Mouse (Mus musculus) testis, adult 2 months (tissue): Measurements from ENCODE around the gene Fuz. TPM values are rescaled to one million over a fixed set of nuclear protein-coding genes. Genes with fewer than 3 reads are reported as not detected.

Experiments
- H3K27ac ChIP-seq: fragments of 200-500 bp; 2 replicates; pipeline ENCODE4 v1.5.1; 2012; ENCODE audit warnings: low read depth, low read length; ENCODE audit not compliant: control insufficient read depth, insufficient read depth
- H3K27me3 ChIP-seq: fragments of 200-500 bp; 2 replicates; pipeline ENCODE4 v1.6.1; 2012; ENCODE audit warnings: mild to moderate bottlenecking, low read length, moderate library complexity; ENCODE audit not compliant: control insufficient read depth, insufficient read depth
- H3K36me3 ChIP-seq: fragments of 200-500 bp; 2 replicates; pipeline ENCODE4 v1.6.1; 2012; ENCODE audit warnings: mild to moderate bottlenecking, low read length; ENCODE audit not compliant: control insufficient read depth, insufficient read depth
- H3K4me1 ChIP-seq: fragments of 200-500 bp; 2 replicates; pipeline ENCODE4 v1.6.1; 2012; ENCODE audit warnings: low read length; ENCODE audit not compliant: control insufficient read depth, insufficient read depth
- H3K4me3 ChIP-seq: fragments of 200-500 bp; 2 replicates; pipeline ENCODE4 v1.5.1; 2012; ENCODE audit warnings: low read depth, mild to moderate bottlenecking, low read length, moderate library complexity, mixed read lengths; ENCODE audit not compliant: control insufficient read depth
- CTCF ChIP-seq: fragments of 200-500 bp; IDR thresholded peaks from 2 replicates; pipeline ENCODE4 v1.5.1; 2012; ENCODE audit warnings: low read depth, mild to moderate bottlenecking, inconsistent platforms, low read length, moderate library complexity; ENCODE audit not compliant: control insufficient read depth, insufficient read depth, insufficient replicate concordance
- POLR2A ChIP-seq: fragments of 200-500 bp; IDR thresholded peaks from 2 replicates; pipeline ENCODE4 v1.6.1; 2012; ENCODE audit warnings: low read depth, mild to moderate bottlenecking, inconsistent platforms, low read length, moderate library complexity; ENCODE audit not compliant: control insufficient read depth
- polyA plus RNA-seq: library from polyadenylated mRNA; depleted of rRNA; stranded (reverse); fragments of >200 nt; gene quantifications from 2 replicates; pipeline ENCODE4 v1.2.3, GENCODE M21; 2012

Fuz gene
- polyA plus RNA-seq, 1 experiment, result 40.0 TPM

- Histone ChIP-seq H3K4me3 (peak overlapping the region; percentile 93), H3K36me3 (no peaks in the 10 kb centered on the region), H3K27ac (peak overlapping the region; percentile 81), H3K4me1 (peaks cover 46% of the 10 kb centered on the region), H3K27me3 (no peaks in the 10 kb centered on the region)
- TF ChIP-seq CTCF, result no peak
- no peak for TF ChIP-seq POLR2A
Measured at GRCm38 (mm10) chr7:44850789-44851624, 44.9 kb upstream of the Fuz start.

- Histone ChIP-seq H3K27me3 (no peaks in the 10 kb centered on the region), H3K4me3 (no peak overlapping the region), H3K4me1 (peaks cover 50% of the 10 kb centered on the region), H3K36me3 (no peaks in the 10 kb centered on the region), H3K27ac (no peak overlapping the region)
- no peak for TF ChIP-seq POLR2A
- TF ChIP-seq CTCF, result no peak
Measured at GRCm38 (mm10) chr7:44851625-44852234, 44.1 kb upstream of the Fuz start.

- H3K36me3 ChIP-seq, result no peaks in the 10 kb centered on the region
- H3K27ac ChIP-seq, result no peak overlapping the region
- H3K4me1 ChIP-seq, result peaks cover 53% of the 10 kb centered on the region
- no peak overlapping the region for H3K4me3 ChIP-seq
- H3K27me3 ChIP-seq, result no peaks in the 10 kb centered on the region
- no peak for TF ChIP-seq CTCF
- TF ChIP-seq POLR2A, result no peak
Measured at GRCm38 (mm10) chr7:44852259-44853027, 43.4 kb upstream of the Fuz start.

GRCm38 (mm10) chr7:44853065-44853464 lies 42.8 kb upstream of the Fuz start:
- TF ChIP-seq POLR2A (no peak), CTCF (no peak)
- H3K4me1 ChIP-seq, result peaks cover 54% of the 10 kb centered on the region
- H3K27ac ChIP-seq, result no peak overlapping the region; the same call in 1 of the 2 replicates
- H3K36me3 ChIP-seq, result no peaks in the 10 kb centered on the region
- H3K27me3 ChIP-seq, result no peaks in the 10 kb centered on the region
- no peak overlapping the region for H3K4me3 ChIP-seq

GRCm38 (mm10) chr7:44853596-44854355 lies 42.1 kb upstream of the Fuz start:
- TF ChIP-seq POLR2A (no peak), CTCF (no peak)
- Histone ChIP-seq H3K36me3 (no peaks in the 10 kb centered on the region), H3K4me1 (peaks cover 58% of the 10 kb centered on the region)

GRCm38 (mm10) chr7:44854356-44855031 lies 41.4 kb upstream of the Fuz start:
- Histone ChIP-seq H3K4me3 (peak overlapping the region; percentile 92), H3K27ac (peak overlapping the region; percentile 89), H3K36me3 (no peaks in the 10 kb centered on the region), H3K4me1 (peaks cover 56% of the 10 kb centered on the region), H3K27me3 (no peaks in the 10 kb centered on the region)
- no peak; the same call in none of the 2 replicates for TF ChIP-seq POLR2A

More at GRCm38 (mm10) chr7:44853596-44854355, 42.1 kb upstream of the Fuz start:
- H3K27ac ChIP-seq, result peak overlapping the region; percentile 89
- no peaks in the 10 kb centered on the region for H3K27me3 ChIP-seq
- peak overlapping the region; percentile 92 for H3K4me3 ChIP-seq
